Mouse (Mus musculus): ENCODE results near the gene Upk2. TPM values are rescaled to one million over a fixed set of nuclear protein-coding genes. Genes with fewer than 3 reads are reported as not detected.
A peak's percentile ranks its signal among the peaks of the same experiment; 100 is the strongest.

The Upk2 gene
- polyA plus RNA-seq, 1 experiment from 2014 or later, result not detected

- peaks cover 55% of the 10 kb centered on the region for H3K27me3 ChIP-seq (replicated peaks)
- no peaks in the 10 kb centered on the region for H3K9me3 ChIP-seq (replicated peaks)
- under 1% methylated on average over 24 of the region's 27 CpGs for WGBS (ENCODE audit: insufficient replicate concordance)
- peak overlapping the region; percentile 78 for H3K27ac ChIP-seq
- peak overlapping the region; percentile 50 for H3K9ac ChIP-seq
- peak overlapping the region; percentile 91 for H3K4me2 ChIP-seq
- peak overlapping the region; percentile 59 for H3K4me3 ChIP-seq
- H3K4me1 ChIP-seq, result peaks cover 43% of the 10 kb centered on the region
- H3K36me3 ChIP-seq, result no peaks in the 10 kb centered on the region
- no peak for ATAC-seq
Measured at GRCm38 (mm10) chr9:44478229-44478921, 23.6 kb upstream of the Upk2 start.

GRCm38 (mm10) chr9:44477339-44478228 lies 22.8 kb upstream of the Upk2 start:
- 4% methylated on average over 24 of the region's 24 CpGs for WGBS (ENCODE audit: insufficient replicate concordance)
- no peak for ATAC-seq
- peak overlapping the region; percentile 59 for H3K4me3 ChIP-seq
- peaks cover 47% of the 10 kb centered on the region for H3K27me3 ChIP-seq (replicated peaks)
- H3K4me2 ChIP-seq, result peak overlapping the region; percentile 91
- peaks cover 35% of the 10 kb centered on the region for H3K4me1 ChIP-seq
- no peaks in the 10 kb centered on the region for H3K36me3 ChIP-seq
- H3K9ac ChIP-seq, result 0 out of 2 replicates have a peak overlapping the region, but pooled peaks have one; percentile 50
- H3K9me3 ChIP-seq (replicated peaks), result no peaks in the 10 kb centered on the region
- H3K27ac ChIP-seq, result no peak overlapping the region

- Histone ChIP-seq H3K9ac (no peak overlapping the region), H3K27me3 (replicated peaks) (peaks cover 35% of the 10 kb centered on the region), H3K4me1 (peaks cover 32% of the 10 kb centered on the region), H3K27ac (no peak overlapping the region), H3K4me3 (no peak overlapping the region), H3K36me3 (no peaks in the 10 kb centered on the region), H3K4me2 (no peak overlapping the region), H3K9me3 (replicated peaks) (no peaks in the 10 kb centered on the region)
- ATAC-seq, result no peak
- WGBS (ENCODE audit: insufficient replicate concordance), result 83% methylated on average over 3 of the region's 3 CpGs
Measured at GRCm38 (mm10) chr9:44475936-44476335, 21.2 kb upstream of the Upk2 start.

GRCm38 (mm10) chr9:44474327-44474726 lies 19.6 kb upstream of the Upk2 start:
- Histone ChIP-seq H3K4me1 (peaks cover 22% of the 10 kb centered on the region), H3K27me3 (replicated peaks) (peaks cover 29% of the 10 kb centered on the region), H3K4me2 (no peak overlapping the region), H3K9me3 (replicated peaks) (no peaks in the 10 kb centered on the region), H3K4me3 (no peak overlapping the region), H3K27ac (no peak overlapping the region), H3K9ac (no peak overlapping the region), H3K36me3 (no peaks in the 10 kb centered on the region)
- WGBS (ENCODE audit: insufficient replicate concordance), result 38% methylated on average over 1 of the region's 1 CpGs
- ATAC-seq, result no peak

GRCm38 (mm10) chr9:44473184-44473583 lies 18.4 kb upstream of the Upk2 start:
- H3K9ac ChIP-seq, result no peak overlapping the region
- WGBS (ENCODE audit: insufficient replicate concordance), result 28% methylated on average over 3 of the region's 3 CpGs
- no peak overlapping the region for H3K4me2 ChIP-seq
- H3K27me3 ChIP-seq (replicated peaks), result peaks cover 30% of the 10 kb centered on the region; the same call in 1 of the 2 replicates
- H3K4me3 ChIP-seq, result no peak overlapping the region
- ATAC-seq, result no peak
- H3K36me3 ChIP-seq, result no peaks in the 10 kb centered on the region
- H3K9me3 ChIP-seq (replicated peaks), result no peaks in the 10 kb centered on the region
- no peak overlapping the region for H3K27ac ChIP-seq
- H3K4me1 ChIP-seq, result peaks cover 11% of the 10 kb centered on the region

GRCm38 (mm10) chr9:44468800-44469199 lies 14.0 kb upstream of the Upk2 start:
- H3K4me3 ChIP-seq, result no peak overlapping the region
- H3K27me3 ChIP-seq (replicated peaks), result peaks cover 42% of the 10 kb centered on the region; the same call in 1 of the 2 replicates
- H3K36me3 ChIP-seq, result no peaks in the 10 kb centered on the region
- no peak overlapping the region for H3K4me2 ChIP-seq
- no peak for ATAC-seq
- no peak overlapping the region for H3K9ac ChIP-seq
- no peaks in the 10 kb centered on the region for H3K9me3 ChIP-seq (replicated peaks)
- WGBS (ENCODE audit: insufficient replicate concordance), result 52% methylated on average over 2 of the region's 2 CpGs
- no peak overlapping the region for H3K27ac ChIP-seq
- no peaks in the 10 kb centered on the region for H3K4me1 ChIP-seq

GRCm38 (mm10) chr9:44468224-44468623 lies 13.4 kb upstream of the Upk2 start:
- WGBS (ENCODE audit: insufficient replicate concordance), result 37% methylated on average over 7 of the region's 7 CpGs
- no peak for ATAC-seq

GRCm38 (mm10) chr9:44461950-44462349 lies 7.2 kb upstream of the Upk2 start:
- no peak overlapping the region for H3K27ac ChIP-seq
- no peaks in the 10 kb centered on the region for H3K9me3 ChIP-seq (replicated peaks)
- H3K27me3 ChIP-seq (replicated peaks), result peaks cover 27% of the 10 kb centered on the region
- H3K4me2 ChIP-seq, result no peak overlapping the region
- WGBS (ENCODE audit: insufficient replicate concordance), result 36% methylated on average over 5 of the region's 5 CpGs
- H3K4me1 ChIP-seq, result no peaks in the 10 kb centered on the region
- ATAC-seq, result no peak
- H3K36me3 ChIP-seq, result no peaks in the 10 kb centered on the region
- H3K9ac ChIP-seq, result no peak overlapping the region
- no peak overlapping the region for H3K4me3 ChIP-seq

More at GRCm38 (mm10) chr9:44468224-44468623, 13.4 kb upstream of the Upk2 start:
- Histone ChIP-seq H3K27me3 (replicated peaks) (peaks cover 42% of the 10 kb centered on the region; the same call in 1 of the 2 replicates), H3K27ac (no peak overlapping the region), H3K4me1 (no peaks in the 10 kb centered on the region), H3K9ac (no peak overlapping the region), H3K4me3 (no peak overlapping the region), H3K9me3 (replicated peaks) (no peaks in the 10 kb centered on the region), H3K36me3 (no peaks in the 10 kb centered on the region), H3K4me2 (no peak overlapping the region)

GRCm38 (mm10) chr9:44457035-44457742 lies 2.4 kb upstream of the Upk2 start:
- no peak overlapping the region for H3K4me2 ChIP-seq
- no peak overlapping the region for H3K27ac ChIP-seq
- WGBS (ENCODE audit: insufficient replicate concordance), result 21% methylated on average over 11 of the region's 11 CpGs
- peaks cover 63% of the 10 kb centered on the region for H3K27me3 ChIP-seq (replicated peaks)
- H3K9ac ChIP-seq, result no peak overlapping the region
- H3K4me1 ChIP-seq, result no peaks in the 10 kb centered on the region
- no peak for ATAC-seq
- no peaks in the 10 kb centered on the region for H3K36me3 ChIP-seq
- no peak overlapping the region for H3K4me3 ChIP-seq
- no peaks in the 10 kb centered on the region for H3K9me3 ChIP-seq (replicated peaks)

- no peak overlapping the region for H3K4me2 ChIP-seq
- H3K9ac ChIP-seq, result no peak overlapping the region; the same call in 1 of the 2 replicates
- 0 out of 2 replicates have a peak, but pooled peaks have one; percentile 60 for ATAC-seq
- H3K4me1 ChIP-seq, result no peaks in the 10 kb centered on the region
- no peak overlapping the region for H3K4me3 ChIP-seq
- H3K27me3 ChIP-seq (replicated peaks), result peaks cover 58% of the 10 kb centered on the region
- no peaks in the 10 kb centered on the region for H3K9me3 ChIP-seq (replicated peaks)
- H3K27ac ChIP-seq, result no peak overlapping the region
- H3K36me3 ChIP-seq, result no peaks in the 10 kb centered on the region
- 9% methylated on average over 14 of the region's 14 CpGs for WGBS (ENCODE audit: insufficient replicate concordance)
Measured at GRCm38 (mm10) chr9:44454132-44454890, 465 bp downstream of the Upk2 start.

GRCm38 (mm10) chr9:44450387-44450786 lies 4.4 kb downstream of the Upk2 start:
- ATAC-seq, result no peak
- Histone ChIP-seq H3K4me2 (no peak overlapping the region), H3K4me3 (no peak overlapping the region), H3K9ac (no peak overlapping the region), H3K27ac (no peak overlapping the region), H3K9me3 (replicated peaks) (no peaks in the 10 kb centered on the region), H3K4me1 (no peaks in the 10 kb centered on the region), H3K27me3 (replicated peaks) (peaks cover 30% of the 10 kb centered on the region), H3K36me3 (no peaks in the 10 kb centered on the region)
